Mouse (Mus musculus) MEL (cell line): ENCODE data around the gene Metap2. TPM values are rescaled to one million over a fixed set of nuclear protein-coding genes. Genes with fewer than 3 reads are reported as not detected.

Experiments used
- DNase-seq: peaks from one replicate; pipeline ENCODE4 v3.0.0; 2011; ENCODE audit warnings: low read depth, low spot score
- H3K27ac ChIP-seq: 2 replicates; pipeline ENCODE4 v1.5.1; 2012; ENCODE audit warnings: low read depth, mild to moderate bottlenecking, control low read depth, low read length, moderate library complexity; ENCODE audit not compliant: control insufficient read depth
- H3K27me3 ChIP-seq, 2 experiments: fragments of 150-350 bp in 1 of 2; sonication (generic) in 1 of 2; 2 replicates each; pipeline ENCODE4 v1.6.1; 2012; ENCODE audit warnings: low read length in 2 of 2, mild to moderate bottlenecking in 2 of 2, improper control_type of control experiment in 1 of 2, moderate library complexity in 1 of 2; ENCODE audit not compliant: insufficient read depth in 2 of 2, control insufficient read depth in 1 of 2
- H3K36me3 ChIP-seq, 2 experiments: 2 replicates each; pipeline ENCODE4 v1.6.1; 2012 to 2014; ENCODE audit warnings: low read length in 2 of 2, improper control_type of control experiment in 1 of 2, inconsistent platforms in 1 of 2, mild to moderate bottlenecking in 1 of 2; ENCODE audit not compliant: insufficient read depth in 2 of 2, control insufficient read depth in 1 of 2
- H3K4me1 ChIP-seq, 2 experiments: fragments of 150-350 bp in 1 of 2; sonication (generic) in 1 of 2; 2 replicates each; pipeline ENCODE4 v1.6.1; 2012; ENCODE audit warnings: low read length in 2 of 2, improper control_type of control experiment in 1 of 2, mild to moderate bottlenecking in 1 of 2; ENCODE audit not compliant: insufficient read depth in 2 of 2, control insufficient read depth in 1 of 2
- H3K4me3 ChIP-seq, 2 experiments: fragments of 150-350 bp in 1 of 2; sonication (generic) in 1 of 2; 2 replicates each; pipeline ENCODE4 v1.5.1; 2012; ENCODE audit warnings: low read depth in 2 of 2, low read length in 2 of 2, mild to moderate bottlenecking in 2 of 2, moderate library complexity in 2 of 2, control low read depth in 1 of 2, improper control_type of control experiment in 1 of 2; ENCODE audit not compliant: control insufficient read depth in 1 of 2, insufficient read depth in 1 of 2
- H3K79me2 ChIP-seq: 2 replicates; pipeline ENCODE4 v1.6.1; 2012; ENCODE audit warnings: mild to moderate bottlenecking, low read length, moderate library complexity; ENCODE audit not compliant: control insufficient read depth, poor library complexity, insufficient read depth
- H3K9ac ChIP-seq: 2 replicates; pipeline ENCODE4 v1.6.1; 2012; ENCODE audit warnings: low read depth, mild to moderate bottlenecking, control low read depth, low read length, moderate library complexity; ENCODE audit not compliant: control insufficient read depth, poor library complexity, severe bottlenecking
- H3K9me3 ChIP-seq: fragments of 150-350 bp; sonication (generic); replicated peaks from 2 replicates; pipeline ENCODE4 v1.6.1; 2012; ENCODE audit warnings: mild to moderate bottlenecking, low read length, improper control_type of control experiment, moderate library complexity; ENCODE audit not compliant: insufficient read depth
- BHLHE40 ChIP-seq: IDR thresholded peaks from 2 replicates; pipeline ENCODE4 v1.6.1; 2012; ENCODE audit warnings: low read depth, mild to moderate bottlenecking, inconsistent platforms, low read length, improper control_type of control experiment, borderline replicate concordance
- CHD1 ChIP-seq: IDR thresholded peaks from 2 replicates; pipeline ENCODE4 v1.6.1; 2012; ENCODE audit warnings: low read depth, mild to moderate bottlenecking, inconsistent platforms, low read length, improper control_type of control experiment
- CHD2 ChIP-seq: IDR thresholded peaks from 2 replicates; pipeline ENCODE4 v1.6.1; 2011; ENCODE audit warnings: low read length, improper control_type of control experiment
- CTCF ChIP-seq, 3 experiments: IDR thresholded peaks in 2 of 3; conservative IDR thresholded peaks in 1 of 3; 2 replicates each; pipeline ENCODE4 v1.5.1; 2011 to 2012; ENCODE audit warnings: low read length in 3 of 3, low read depth in 2 of 3, mild to moderate bottlenecking in 2 of 3, improper control_type of control experiment in 1 of 3, inconsistent platforms in 1 of 3, mixed read lengths in 1 of 3, moderate library complexity in 1 of 3; ENCODE audit not compliant: control insufficient read depth in 1 of 3, insufficient read depth in 1 of 3, poor library complexity in 1 of 3, severe bottlenecking in 1 of 3
- EP300 ChIP-seq, 2 experiments: IDR thresholded peaks; 2 replicates each; pipeline ENCODE4 v1.6.1; 2011; ENCODE audit warnings: improper control_type of control experiment in 2 of 2, low read length in 2 of 2, low read depth in 1 of 2, mild to moderate bottlenecking in 1 of 2
- ETS1 ChIP-seq: IDR thresholded peaks from 2 replicates; pipeline ENCODE4 v1.6.1; 2012; ENCODE audit warnings: low read depth, mild to moderate bottlenecking, inconsistent platforms, low read length, improper control_type of control experiment, moderate library complexity
- GATA1 ChIP-seq: IDR thresholded peaks from 2 replicates; pipeline ENCODE4 v1.6.1; 2011; ENCODE audit warnings: low read depth, low read length, improper control_type of control experiment
- JUND ChIP-seq: IDR thresholded peaks from 2 replicates; pipeline ENCODE4 v1.6.1; 2011; ENCODE audit warnings: low read depth, mild to moderate bottlenecking, improper control_type of control experiment, low read length
- MAFK ChIP-seq: IDR thresholded peaks from 2 replicates; pipeline ENCODE4 v1.6.1; 2011; ENCODE audit warnings: low read depth, mild to moderate bottlenecking, low read length, improper control_type of control experiment, borderline replicate concordance
- MAZ ChIP-seq: IDR thresholded peaks from 2 replicates; pipeline ENCODE4 v1.6.1; 2012; ENCODE audit warnings: low read depth, mild to moderate bottlenecking, inconsistent platforms, low read length, improper control_type of control experiment
- MEF2A ChIP-seq: IDR thresholded peaks from 2 replicates; pipeline ENCODE4 v1.6.1; 2014; ENCODE audit warnings: low read depth, mild to moderate bottlenecking, inconsistent platforms, low read length, improper control_type of control experiment; ENCODE audit not compliant: poor library complexity, insufficient replicate concordance, severe bottlenecking; ENCODE audit errors: extremely low read depth
- MXI1 ChIP-seq: IDR thresholded peaks from 2 replicates; pipeline ENCODE4 v1.6.1; 2011; ENCODE audit warnings: mild to moderate bottlenecking, low read depth, low read length, improper control_type of control experiment
- MYC ChIP-seq: IDR thresholded peaks from 2 replicates; pipeline ENCODE4 v1.6.1; 2011; ENCODE audit warnings: low read depth, mild to moderate bottlenecking, low read length, improper control_type of control experiment, moderate library complexity
- NELFE ChIP-seq: IDR thresholded peaks from 2 replicates; pipeline ENCODE4 v1.6.1; 2011; ENCODE audit warnings: low read depth, low read length, improper control_type of control experiment
- NRF1 ChIP-seq: IDR thresholded peaks from 2 replicates; pipeline ENCODE4 v1.6.1; 2014; ENCODE audit warnings: low read depth, mild to moderate bottlenecking, inconsistent platforms, low read length, improper control_type of control experiment, moderate library complexity; ENCODE audit not compliant: poor library complexity, insufficient read depth, severe bottlenecking
- POLR2A ChIP-seq, 2 experiments: IDR thresholded peaks; 2 replicates each; pipeline ENCODE4 v1.6.1; 2011 to 2012; ENCODE audit warnings: low read length in 2 of 2, mild to moderate bottlenecking in 2 of 2, control low read depth in 1 of 2, improper control_type of control experiment in 1 of 2, low read depth in 1 of 2, moderate library complexity in 1 of 2; ENCODE audit not compliant: control insufficient read depth in 1 of 2, insufficient read depth in 1 of 2, poor library complexity in 1 of 2
- POLR2AphosphoS2 ChIP-seq: IDR thresholded peaks from 2 replicates; pipeline ENCODE4 v1.6.1; 2011; ENCODE audit warnings: low read length, improper control_type of control experiment
- POLR2AphosphoS5 ChIP-seq: IDR thresholded peaks from 2 replicates; pipeline ENCODE4 v1.6.1; 2012; ENCODE audit warnings: low read depth, borderline replicate concordance, mild to moderate bottlenecking, inconsistent platforms, low read length, moderate library complexity, mixed read lengths
- RCOR1 ChIP-seq: IDR thresholded peaks from 2 replicates; pipeline ENCODE4 v1.6.1; 2012; ENCODE audit warnings: low read depth, mild to moderate bottlenecking, inconsistent platforms, low read length, improper control_type of control experiment
- SIN3A ChIP-seq: IDR thresholded peaks from 2 replicates; pipeline ENCODE4 v1.6.1; 2012; ENCODE audit warnings: low read length, improper control_type of control experiment, inconsistent platforms
- SMC3 ChIP-seq: IDR thresholded peaks from 2 replicates; pipeline ENCODE4 v1.6.1; 2011; ENCODE audit warnings: low read depth, low read length, improper control_type of control experiment
- TAL1 ChIP-seq: IDR thresholded peaks from 2 replicates; pipeline ENCODE4 v1.6.1; 2012; ENCODE audit warnings: mild to moderate bottlenecking, inconsistent platforms, low read length, moderate library complexity, mixed read lengths
- TCF12 ChIP-seq: IDR thresholded peaks from 2 replicates; pipeline ENCODE4 v1.6.1; 2014; ENCODE audit warnings: low read depth, mild to moderate bottlenecking, inconsistent platforms, low read length, improper control_type of control experiment, moderate library complexity
- USF1 ChIP-seq: IDR thresholded peaks from 2 replicates; pipeline ENCODE4 v1.6.1; 2014; ENCODE audit warnings: low read depth, mild to moderate bottlenecking, inconsistent platforms, low read length, improper control_type of control experiment, moderate library complexity
- USF2 ChIP-seq, 2 experiments: IDR thresholded peaks; 2 replicates each; pipeline ENCODE4 v1.6.1; 2011 to 2012; ENCODE audit warnings: improper control_type of control experiment in 2 of 2, low read length in 2 of 2, borderline replicate concordance in 1 of 2, inconsistent platforms in 1 of 2, low read depth in 1 of 2, mild to moderate bottlenecking in 1 of 2; ENCODE audit not compliant: insufficient read depth in 1 of 2
- ZC3H11A ChIP-seq: IDR thresholded peaks from 2 replicates; pipeline ENCODE4 v1.6.1; 2012; ENCODE audit warnings: low read depth, mild to moderate bottlenecking, inconsistent platforms, low read length, improper control_type of control experiment
- ZNF384 ChIP-seq: IDR thresholded peaks from 2 replicates; pipeline ENCODE4 v1.6.1; 2012; ENCODE audit warnings: low read depth, mild to moderate bottlenecking, inconsistent platforms, low read length, improper control_type of control experiment
- polyA plus RNA-seq, 2 experiments: library from polyadenylated mRNA; stranded (reverse) in 1 of 2; unstranded in 1 of 2; fragments of >175 nt in 1 of 2; fragments of >200 nt in 1 of 2; gene quantifications; 2 replicates each; pipeline versions ENCODE4 v1.2.1 to v1.2.4; 2012; ENCODE audit warnings: low replicate concordance in 2 of 2, low read depth in 1 of 2; ENCODE audit not compliant: insufficient read length in 2 of 2, insufficient read depth in 1 of 2, missing spikeins in 1 of 2
- total RNA-seq: library from RNA; depleted of rRNA; stranded (reverse); fragments of 300-350 nt; gene quantifications from 2 replicates; pipeline ENCODE4 v1.2.3, GENCODE M21; 2012

Gene Metap2
- total and polyA plus RNA-seq, 3 experiments = 326 to 2,567 (median 921) TPM

DNA sequence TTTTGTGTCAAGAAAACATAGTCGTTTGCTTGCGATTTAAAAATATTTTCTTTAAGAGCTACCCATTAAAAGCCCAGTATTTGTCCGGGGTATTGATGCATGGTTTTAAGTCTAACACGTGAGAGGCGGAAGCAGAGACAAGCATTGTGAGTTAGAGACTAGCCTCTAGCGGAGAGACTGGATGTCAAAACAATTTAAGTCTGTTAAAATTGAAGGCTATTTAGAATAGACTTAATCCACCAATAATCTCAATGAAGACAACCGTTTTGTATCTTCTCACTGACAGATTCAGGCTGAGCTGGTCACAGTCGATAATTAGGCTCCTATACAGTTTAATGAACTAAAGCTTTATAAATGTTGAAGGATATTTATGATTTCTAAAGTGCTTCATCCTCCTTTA, 42.8 kb upstream of the Metap2 start:
- Histone ChIP-seq H3K27me3 (no peaks in the 10 kb centered on the region), H3K27ac (no peak overlapping the region), H3K9me3 (no peaks in the 10 kb centered on the region), H3K4me3 (no peak overlapping the region), H3K36me3 (no peaks in the 10 kb centered on the region), H3K79me2 (no peaks in the 10 kb centered on the region), H3K4me1 (no peaks in the 10 kb centered on the region), H3K9ac (no peak overlapping the region)
- DNase-seq = no peak
- TF ChIP-seq MAZ (no peak), MYC (no peak), USF2 (IDR thresholded peaks at IDR 0.05; ENCODE audit: borderline replicate concordance in 1 of 2, insufficient read depth in 1 of 2, low read depth in 1 of 2, low read length in 2 of 2) (no peak), RCOR1 (no peak), NELFE (no peak), CTCF (IDR thresholded peaks at IDR 0.05 in 2 of 3, conservative IDR thresholded peaks at IDR 0.05 in 1 of 3; ENCODE audit: control insufficient read depth in 1 of 3, insufficient read depth in 1 of 3, low read depth in 2 of 3, low read length in 3 of 3, poor library complexity in 1 of 3, severe bottlenecking in 1 of 3) (no peak), CHD2 (no peak), POLR2A (IDR thresholded peaks at IDR 0.05; ENCODE audit: control insufficient read depth in 1 of 2, insufficient read depth in 1 of 2, low read depth in 1 of 2, low read length in 2 of 2, poor library complexity in 1 of 2) (no peak), USF1 (no peak), SIN3A (no peak), MAFK (no peak), TAL1 (no peak), BHLHE40 (no peak), POLR2AphosphoS5 (no peak), GATA1 (no peak)

DNA sequence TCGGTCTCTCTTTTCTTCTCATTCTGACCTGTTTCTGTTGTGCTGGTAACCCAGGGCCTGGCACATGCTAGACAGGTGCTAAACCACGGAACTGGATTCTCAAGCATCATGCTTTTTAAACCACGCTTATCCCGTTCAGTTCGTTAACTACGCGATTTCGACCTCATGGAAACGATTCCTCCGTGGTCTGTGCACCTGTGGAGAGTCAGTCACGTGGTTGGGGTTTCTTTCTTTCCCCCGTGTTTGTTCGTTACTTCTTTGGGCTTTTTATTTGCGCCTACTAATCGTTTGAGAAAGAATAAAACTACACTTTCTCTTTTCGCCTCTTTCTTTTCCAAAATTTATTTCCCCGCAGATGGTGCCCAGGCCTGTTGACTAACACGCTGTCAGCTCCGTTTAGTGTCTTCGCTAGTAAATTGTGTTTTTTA, 42.0 kb upstream of the Metap2 start:
- Histone ChIP-seq H3K27ac (no peak overlapping the region), H3K9me3 (no peaks in the 10 kb centered on the region), H3K79me2 (no peaks in the 10 kb centered on the region), H3K27me3 (no peaks in the 10 kb centered on the region)
- DNase-seq = no peak
- TF ChIP-seq USF1 = no peak
- TF ChIP-seq ZC3H11A = no peak
- TF ChIP-seq NRF1 = no peak
- no peak for TF ChIP-seq MXI1
- no peak for TF ChIP-seq ZNF384
- TF ChIP-seq USF2 (IDR thresholded peaks at IDR 0.05; ENCODE audit: borderline replicate concordance in 1 of 2, insufficient read depth in 1 of 2, low read depth in 1 of 2, low read length in 2 of 2) = no peak
- TF ChIP-seq MAZ = no peak
- TF ChIP-seq POLR2AphosphoS2 = no peak
- no peak for TF ChIP-seq TAL1
- no peak for TF ChIP-seq POLR2AphosphoS5
- no peak for TF ChIP-seq MAFK
- TF ChIP-seq SMC3 = no peak
- no peak for TF ChIP-seq CHD1
- no peak for TF ChIP-seq ETS1
- no peak for TF ChIP-seq EP300 (IDR thresholded peaks at IDR 0.05; ENCODE audit: low read depth in 1 of 2, low read length in 2 of 2)
- no peak for TF ChIP-seq TCF12
- TF ChIP-seq MEF2A = no peak
- TF ChIP-seq JUND = no peak
- TF ChIP-seq, all 39 proteins: peak for 0
- H3K36me3 ChIP-seq = peaks cover 0 to 2% of the 10 kb centered on the region in 2 experiments; a peak in 1 of 4 replicates
- no peak overlapping the region for H3K9ac ChIP-seq
- no peak overlapping the region for H3K4me3 ChIP-seq
- H3K4me1 ChIP-seq = peaks cover 0 to 3% of the 10 kb centered on the region in 2 experiments; a peak in 1 of 4 replicates
